Mouse (Mus musculus) forebrain, embryonic 15.5 days (tissue): ENCODE measurements around the gene Mfsd11. TPM values are rescaled to one million over a fixed set of nuclear protein-coding genes. Genes with fewer than 3 reads are reported as not detected.

Experiments used
- ATAC-seq: fragments of 200-750 bp; cut with Nextera tagmentation; replicated peaks from 2 replicates; pipeline ENCODE4 v1.8.0; 2017; ENCODE audit warnings: mild to moderate bottlenecking, moderate TSS enrichment, moderate library complexity
- H3K27ac ChIP-seq: fragments of 300-500 bp; sonication (generic); replicated peaks from 2 replicates; pipeline ENCODE4 v1.5.1; 2015; ENCODE audit warnings: mild to moderate bottlenecking, inconsistent platforms
- H3K27me3 ChIP-seq: fragments of 300-500 bp; sonication (generic); 2 replicates; pipeline ENCODE4 v1.6.1; 2015; ENCODE audit warnings: inconsistent platforms
- H3K36me3 ChIP-seq: fragments of 300-500 bp; sonication (generic); 2 replicates; pipeline ENCODE4 v1.6.1; 2015; ENCODE audit warnings: mild to moderate bottlenecking, inconsistent platforms
- H3K4me1 ChIP-seq: fragments of 300-500 bp; sonication (generic); 2 replicates; pipeline ENCODE4 v1.6.1; 2015; ENCODE audit warnings: inconsistent platforms
- H3K4me2 ChIP-seq: fragments of 300-500 bp; sonication (generic); replicated peaks from 2 replicates; pipeline ENCODE4 v1.6.1; 2015; ENCODE audit warnings: mild to moderate bottlenecking, inconsistent platforms
- H3K4me3 ChIP-seq: fragments of 300-500 bp; sonication (generic); 2 replicates; pipeline ENCODE4 v1.5.1; 2015; ENCODE audit warnings: mild to moderate bottlenecking, inconsistent platforms
- H3K9ac ChIP-seq: fragments of 300-500 bp; sonication (generic); replicated peaks from 2 replicates; pipeline ENCODE4 v1.6.1; 2015; ENCODE audit warnings: mild to moderate bottlenecking, inconsistent platforms
- H3K9me3 ChIP-seq: fragments of 300-500 bp; sonication (generic); 2 replicates; pipeline ENCODE4 v1.6.1; 2016; ENCODE audit warnings: inconsistent platforms
- WGBS: fragments of 180-500 bp; shearing (Covaris S2); methylation state at CpG from one replicate; pipeline ENCODE4 v1.1.7; 2015; ENCODE audit warnings: mixed read lengths; 5-methylcytosine and 5-hydroxymethylcytosine counted together
- polyA plus RNA-seq: library from polyadenylated mRNA; unstranded; fragments of >200 nt; fragmentation: Nextera tagmentation; extraction: Ambion mirVana; gene quantifications from 2 replicates; pipeline ENCODE4 v1.2.1, GENCODE M21; 2015

Gene Mfsd11
- polyA plus RNA-seq, 1 experiment from 2014 or later = 54.9 TPM

- H3K4me2 ChIP-seq = no peak overlapping the region
- H3K9me3 ChIP-seq = no peaks in the 10 kb centered on the region
- peak overlapping the region; percentile 51; the same call in 1 of the 2 replicates for H3K27ac ChIP-seq
- WGBS = 42% methylated on average over 21 of the region's 21 CpGs
- no peaks in the 10 kb centered on the region for H3K36me3 ChIP-seq
- ATAC-seq = no peak
- no peak overlapping the region for H3K9ac ChIP-seq
- peaks cover 57% of the 10 kb centered on the region for H3K4me1 ChIP-seq
- H3K27me3 ChIP-seq = no peaks in the 10 kb centered on the region
- no peak overlapping the region for H3K4me3 ChIP-seq
Observed at GRCm38 (mm10) chr11:116812793-116813529, 39.3 kb upstream of the Mfsd11 start.

GRCm38 (mm10) chr11:116813610-116814009, 38.6 kb upstream of the Mfsd11 start:
- no peak overlapping the region for H3K4me2 ChIP-seq
- ATAC-seq = no peak
- H3K27me3 ChIP-seq = no peaks in the 10 kb centered on the region
- H3K36me3 ChIP-seq = no peaks in the 10 kb centered on the region
- no peak overlapping the region for H3K4me3 ChIP-seq
- 67% methylated on average over 13 of the region's 13 CpGs for WGBS
- peaks cover 50% of the 10 kb centered on the region for H3K4me1 ChIP-seq
- H3K27ac ChIP-seq = peak overlapping the region; percentile 51
- no peak overlapping the region; the same call in 1 of the 2 replicates for H3K9ac ChIP-seq
- no peaks in the 10 kb centered on the region for H3K9me3 ChIP-seq

GRCm38 (mm10) chr11:116814076-116814883, 38.0 kb upstream of the Mfsd11 start:
- H3K4me3 ChIP-seq = no peak overlapping the region
- no peak for ATAC-seq
- no peaks in the 10 kb centered on the region for H3K36me3 ChIP-seq
- 6% methylated on average over 20 of the region's 20 CpGs for WGBS
- H3K27ac ChIP-seq = peak overlapping the region; percentile 51
- no peaks in the 10 kb centered on the region for H3K9me3 ChIP-seq
- no peak overlapping the region for H3K4me2 ChIP-seq
- no peaks in the 10 kb centered on the region for H3K27me3 ChIP-seq
- peaks cover 50% of the 10 kb centered on the region for H3K4me1 ChIP-seq
- H3K9ac ChIP-seq = no peak overlapping the region; the same call in 1 of the 2 replicates

GRCm38 (mm10) chr11:116814884-116815415, 37.3 kb upstream of the Mfsd11 start:
- no peak overlapping the region for H3K4me2 ChIP-seq

GRCm38 (mm10) chr11:116816769-116817168, 35.5 kb upstream of the Mfsd11 start:
- H3K36me3 ChIP-seq = no peaks in the 10 kb centered on the region
- H3K27me3 ChIP-seq = no peaks in the 10 kb centered on the region
- H3K9me3 ChIP-seq = no peaks in the 10 kb centered on the region
- H3K4me3 ChIP-seq = no peak overlapping the region
- no peak for ATAC-seq
- 94% methylated on average over 5 of the region's 5 CpGs for WGBS
- H3K4me2 ChIP-seq = no peak overlapping the region
- no peak overlapping the region for H3K9ac ChIP-seq
- H3K27ac ChIP-seq = no peak overlapping the region
- peaks cover 38% of the 10 kb centered on the region for H3K4me1 ChIP-seq

More at GRCm38 (mm10) chr11:116814884-116815415, 37.3 kb upstream of the Mfsd11 start:
- H3K27ac ChIP-seq = peak overlapping the region; percentile 51
- peaks cover 50% of the 10 kb centered on the region for H3K4me1 ChIP-seq
- no peaks in the 10 kb centered on the region for H3K9me3 ChIP-seq
- no peak overlapping the region for H3K4me3 ChIP-seq
- no peaks in the 10 kb centered on the region for H3K36me3 ChIP-seq
- WGBS = 28% methylated on average over 7 of the region's 7 CpGs
- no peak overlapping the region for H3K9ac ChIP-seq
- H3K27me3 ChIP-seq = no peaks in the 10 kb centered on the region
- no peak for ATAC-seq

GRCm38 (mm10) chr11:116817567-116817966, 34.7 kb upstream of the Mfsd11 start:
- Histone ChIP-seq H3K9me3 (no peaks in the 10 kb centered on the region), H3K9ac (no peak overlapping the region), H3K27ac (no peak overlapping the region), H3K4me3 (no peak overlapping the region), H3K27me3 (no peaks in the 10 kb centered on the region), H3K4me1 (peaks cover 32% of the 10 kb centered on the region), H3K4me2 (no peak overlapping the region), H3K36me3 (no peaks in the 10 kb centered on the region)
- no peak for ATAC-seq
- 95% methylated on average over 5 of the region's 5 CpGs for WGBS

- no peak overlapping the region for H3K9ac ChIP-seq
- no peaks in the 10 kb centered on the region for H3K9me3 ChIP-seq
- H3K27me3 ChIP-seq = no peaks in the 10 kb centered on the region
- no peak for ATAC-seq
- no peak overlapping the region for H3K4me2 ChIP-seq
- H3K36me3 ChIP-seq = no peaks in the 10 kb centered on the region
- H3K4me3 ChIP-seq = no peak overlapping the region
- WGBS = 71% methylated on average over 8 of the region's 8 CpGs
- peaks cover 20% of the 10 kb centered on the region for H3K4me1 ChIP-seq
- H3K27ac ChIP-seq = no peak overlapping the region
Observed at GRCm38 (mm10) chr11:116818722-116819121, 33.5 kb upstream of the Mfsd11 start.

- Histone ChIP-seq H3K27me3 (no peaks in the 10 kb centered on the region), H3K9me3 (no peaks in the 10 kb centered on the region), H3K9ac (no peak overlapping the region), H3K36me3 (no peaks in the 10 kb centered on the region), H3K4me1 (peaks cover 7% of the 10 kb centered on the region; the same call in 1 of the 2 replicates), H3K27ac (no peak overlapping the region), H3K4me3 (no peak overlapping the region), H3K4me2 (no peak overlapping the region)
- 87% methylated on average over 5 of the region's 5 CpGs for WGBS
- ATAC-seq = no peak
Observed at GRCm38 (mm10) chr11:116819932-116820593, 32.2 kb upstream of the Mfsd11 start.

- 0 out of 2 replicates have a peak, but pooled peaks cover 4% of the 10 kb centered on the region for H3K4me1 ChIP-seq
Observed at GRCm38 (mm10) chr11:116821057-116821940, 30.9 kb upstream of the Mfsd11 start.

GRCm38 (mm10) chr11:116822215-116822614, 30.0 kb upstream of the Mfsd11 start:
- H3K9me3 ChIP-seq = no peaks in the 10 kb centered on the region
- no peaks in the 10 kb centered on the region for H3K36me3 ChIP-seq
- H3K27me3 ChIP-seq = no peaks in the 10 kb centered on the region
- ATAC-seq = no peak
- H3K4me1 ChIP-seq = peaks cover 9% of the 10 kb centered on the region; the same call in 1 of the 2 replicates
- H3K9ac ChIP-seq = no peak overlapping the region
- no peak overlapping the region for H3K4me2 ChIP-seq
- 66% methylated on average over 10 of the region's 10 CpGs for WGBS
- H3K4me3 ChIP-seq = no peak overlapping the region
- H3K27ac ChIP-seq = no peak overlapping the region

More at GRCm38 (mm10) chr11:116821057-116821940, 30.9 kb upstream of the Mfsd11 start:
- 48% methylated on average over 13 of the region's 13 CpGs for WGBS
- H3K27ac ChIP-seq = no peak overlapping the region
- no peak overlapping the region for H3K4me2 ChIP-seq
- no peaks in the 10 kb centered on the region for H3K9me3 ChIP-seq
- H3K27me3 ChIP-seq = no peaks in the 10 kb centered on the region
- H3K9ac ChIP-seq = no peak overlapping the region
- H3K4me3 ChIP-seq = no peak overlapping the region
- ATAC-seq = no peak
- no peaks in the 10 kb centered on the region for H3K36me3 ChIP-seq

GRCm38 (mm10) chr11:116822626-116823025, 29.6 kb upstream of the Mfsd11 start:
- H3K4me1 ChIP-seq = peaks cover 13% of the 10 kb centered on the region
- H3K27me3 ChIP-seq = no peaks in the 10 kb centered on the region
- H3K9me3 ChIP-seq = no peaks in the 10 kb centered on the region
- H3K27ac ChIP-seq = no peak overlapping the region
- no peak for ATAC-seq
- no peak overlapping the region for H3K4me3 ChIP-seq
- no peak overlapping the region for H3K4me2 ChIP-seq
- no peaks in the 10 kb centered on the region for H3K36me3 ChIP-seq
- no peak overlapping the region for H3K9ac ChIP-seq
- 89% methylated on average over 10 of the region's 10 CpGs for WGBS
